Mouse (Mus musculus) neutrophil, adult 59 days (primary cell): ENCODE data around the gene Fshr. TPM values are rescaled to one million over a fixed set of nuclear protein-coding genes. Genes with fewer than 3 reads are reported as not detected.

Source experiments
- total RNA-seq, 2 experiments: library from RNA; stranded (reverse); gene quantifications; 1 replicate in 1 of 2; 2 replicates in 1 of 2; pipeline ENCODE4 v1.2.4; 2023

Fshr gene
- total RNA-seq = not detected

GRCm38 (mm10) chr17:89200575-89200974, at the start of gene Fshr:
Gene Fshr (minus strand): TSS chr17:89200675.

